Mouse (Mus musculus) ES-E14 (cell line): ENCODE measurements around the gene Otof. TPM values are rescaled to one million over a fixed set of nuclear protein-coding genes. Genes with fewer than 3 reads are reported as not detected.
A peak's percentile ranks its signal among the peaks of the same experiment; 100 is the strongest.

Experiments used
- DNase-seq: peaks from one replicate; pipeline ENCODE4 v3.0.0-alpha.2; 2013; ENCODE audit warnings: low read depth, low spot score
- H3K27ac ChIP-seq: 2 replicates; pipeline ENCODE4 v1.5.1; 2012; ENCODE audit warnings: low read depth, mild to moderate bottlenecking, low read length, moderate library complexity, mixed read lengths; ENCODE audit not compliant: poor library complexity, insufficient read depth, severe bottlenecking
- H3K36me3 ChIP-seq: 2 replicates; pipeline ENCODE4 v1.6.1; 2012; ENCODE audit warnings: mild to moderate bottlenecking, low read length, moderate library complexity, mixed read lengths; ENCODE audit not compliant: control insufficient read depth, poor library complexity, insufficient read depth, severe bottlenecking
- H3K4me1 ChIP-seq, 2 experiments: fragments of 150-350 bp in 1 of 2; sonication (generic) in 1 of 2; 2 replicates each; pipeline ENCODE4 v1.6.1; 2012; ENCODE audit warnings: low read length in 2 of 2, mild to moderate bottlenecking in 1 of 2, mixed read lengths in 1 of 2; ENCODE audit not compliant: control insufficient read depth in 2 of 2, insufficient read depth in 2 of 2, poor library complexity in 1 of 2
- H3K4me3 ChIP-seq, 2 experiments: fragments of 150-350 bp in 1 of 2; sonication (generic) in 1 of 2; 2 replicates each; pipeline ENCODE4 v1.5.1; 2012; ENCODE audit warnings: low read length in 2 of 2, low read depth in 1 of 2, mild to moderate bottlenecking in 1 of 2, mixed read lengths in 1 of 2; ENCODE audit not compliant: insufficient read depth in 1 of 2, poor library complexity in 1 of 2, severe bottlenecking in 1 of 2
- H3K9ac ChIP-seq: 2 replicates; pipeline ENCODE4 v1.6.1; 2012; ENCODE audit warnings: low read depth, mild to moderate bottlenecking, low read length, mixed read lengths; ENCODE audit not compliant: poor library complexity, insufficient read depth, severe bottlenecking
- H3K9me3 ChIP-seq: fragments of 150-350 bp; sonication (generic); 2 replicates; pipeline ENCODE4 v1.6.1; 2012; ENCODE audit warnings: low read depth, mild to moderate bottlenecking, low read length; ENCODE audit not compliant: control insufficient read depth, insufficient read depth
- CHD2 ChIP-seq: IDR thresholded peaks from 2 replicates; pipeline ENCODE4 v1.6.1; 2014; ENCODE audit warnings: mild to moderate bottlenecking, low read depth, low read length, inconsistent platforms
- HCFC1 ChIP-seq: IDR thresholded peaks from 2 replicates; pipeline ENCODE4 v1.6.1; 2012; ENCODE audit warnings: low read length, inconsistent platforms, borderline replicate concordance; ENCODE audit not compliant: insufficient read depth
- MAFK ChIP-seq: IDR thresholded peaks from 2 replicates; pipeline ENCODE4 v1.6.1; 2014; ENCODE audit warnings: mild to moderate bottlenecking, low read depth, low read length, inconsistent platforms; ENCODE audit not compliant: insufficient read depth
- ZC3H11A ChIP-seq: IDR thresholded peaks from 2 replicates; pipeline ENCODE4 v1.6.1; 2012; ENCODE audit warnings: low read depth, mild to moderate bottlenecking, inconsistent platforms, low read length, borderline replicate concordance
- ZNF384 ChIP-seq: IDR thresholded peaks from 2 replicates; pipeline ENCODE4 v1.6.1; 2012; ENCODE audit warnings: low read depth, low read length, inconsistent platforms
- in situ Hi-C, 2 experiments: fragments of 600-800 bp; cut with MboI; formaldehyde crosslinking; loops; one replicate each; pipeline ENCODE4 v1.15.1; 2025; ENCODE audit warnings: low sequenced_read_pairs in 2 of 2, inconsistent platforms in 1 of 2; ENCODE audit not compliant: unreplicated experiment in 2 of 2
- total RNA-seq: library from RNA; depleted of rRNA; stranded (reverse); fragments of 300-350 nt; gene quantifications from 2 replicates; pipeline ENCODE4 v1.2.3, GENCODE M21; 2012

The Otof gene
- total RNA-seq, 1 experiment, result 0.18 TPM

DNA sequence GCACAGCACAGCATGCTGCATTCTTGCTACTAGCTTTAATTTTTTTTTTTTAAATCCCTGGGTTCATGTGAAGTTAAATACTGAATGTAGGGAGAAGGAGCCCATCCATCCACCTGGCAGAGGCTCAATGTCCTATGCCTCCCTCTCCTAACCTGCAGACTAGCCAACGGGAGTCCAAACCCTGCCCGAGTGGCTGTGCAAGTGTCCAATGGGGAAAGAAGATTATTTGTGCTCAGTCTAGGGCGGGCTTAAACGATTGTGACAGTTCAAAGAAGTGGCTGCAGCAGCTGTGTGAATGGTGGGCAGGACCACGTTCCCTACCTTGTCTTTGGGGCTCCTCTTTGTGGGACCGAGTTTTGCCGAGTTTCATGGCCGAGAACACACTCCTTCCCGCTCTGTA lies 54.9 kb downstream of the Otof start:
- H3K9ac ChIP-seq, result no peak overlapping the region
- TF ChIP-seq HCFC1 (no peak), CHD2 (0 out of 2 replicates have a peak, but pooled peaks have one; percentile 57)
- peak overlapping the region in 1 of 2 experiments; percentile 39; a peak in 1 of 4 replicates for H3K4me3 ChIP-seq
- in situ Hi-C loops, result no loop called here
- H3K36me3 ChIP-seq, result no peaks in the 10 kb centered on the region
- H3K9me3 ChIP-seq, result no peaks in the 10 kb centered on the region
- H3K27ac ChIP-seq, result no peak overlapping the region
- no peak for DNase-seq
- H3K4me1 ChIP-seq, result no peaks in the 10 kb centered on the region; a peak in 1 of 4 replicates

DNA sequence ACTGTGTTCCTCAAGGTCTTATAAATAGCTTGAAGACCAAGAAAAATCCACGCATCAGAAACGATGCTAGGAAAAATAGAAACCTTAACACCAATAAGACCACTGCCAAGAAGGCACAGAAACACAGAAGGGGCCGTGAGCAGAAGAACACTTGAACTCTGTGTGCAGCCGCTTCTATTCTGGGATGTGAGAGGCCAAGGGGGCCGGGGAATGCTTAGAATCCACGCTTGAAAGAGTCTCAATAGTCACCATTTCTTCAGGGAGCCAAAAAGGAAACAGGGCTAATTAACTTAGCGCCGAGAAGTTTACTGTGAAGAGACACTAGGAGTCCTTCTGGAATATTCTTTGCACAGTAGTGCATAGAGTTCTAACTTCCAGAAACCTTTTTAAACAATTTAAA lies 60.6 kb downstream of the Otof start:
- no peak for DNase-seq
- in situ Hi-C loops, result no loop called here
- no peaks in the 10 kb centered on the region for H3K4me1 ChIP-seq
- H3K36me3 ChIP-seq, result no peaks in the 10 kb centered on the region
- no peak overlapping the region for H3K9ac ChIP-seq
- H3K9me3 ChIP-seq, result no peaks in the 10 kb centered on the region
- H3K4me3 ChIP-seq, result no peak overlapping the region
- no peak overlapping the region for H3K27ac ChIP-seq
- TF ChIP-seq ZC3H11A (no peak), ZNF384 (no peak), CHD2 (no peak), HCFC1 (no peak), MAFK (no peak)

- Histone ChIP-seq H3K4me3 (no peak overlapping the region), H3K9ac (no peak overlapping the region), H3K4me1 (no peaks in the 10 kb centered on the region), H3K9me3 (no peaks in the 10 kb centered on the region), H3K27ac (no peak overlapping the region), H3K36me3 (no peaks in the 10 kb centered on the region)
- no peak for DNase-seq
- no peak for TF ChIP-seq MAFK
- no peak for TF ChIP-seq CHD2
- no peak for TF ChIP-seq HCFC1
- TF ChIP-seq ZC3H11A, result no peak
- no peak for TF ChIP-seq ZNF384
- in situ Hi-C loops, result no loop called here
Observed at GRCm38 (mm10) chr5:30400521-30400920, 61.2 kb downstream of the Otof start.

GRCm38 (mm10) chr5:30391473-30391872 lies 70.3 kb downstream of the Otof start:
- H3K4me3 ChIP-seq, result no peak overlapping the region
- no peaks in the 10 kb centered on the region for H3K36me3 ChIP-seq
- H3K4me1 ChIP-seq, result no peaks in the 10 kb centered on the region
- H3K27ac ChIP-seq, result no peak overlapping the region
- DNase-seq, result peak; percentile 66
- peak; percentile 40; the same call in 1 of the 2 replicates for TF ChIP-seq ZC3H11A
- no peak for TF ChIP-seq HCFC1
- H3K9me3 ChIP-seq, result no peaks in the 10 kb centered on the region
- in situ Hi-C loops, result no loop called here
- no peak overlapping the region for H3K9ac ChIP-seq

DNA sequence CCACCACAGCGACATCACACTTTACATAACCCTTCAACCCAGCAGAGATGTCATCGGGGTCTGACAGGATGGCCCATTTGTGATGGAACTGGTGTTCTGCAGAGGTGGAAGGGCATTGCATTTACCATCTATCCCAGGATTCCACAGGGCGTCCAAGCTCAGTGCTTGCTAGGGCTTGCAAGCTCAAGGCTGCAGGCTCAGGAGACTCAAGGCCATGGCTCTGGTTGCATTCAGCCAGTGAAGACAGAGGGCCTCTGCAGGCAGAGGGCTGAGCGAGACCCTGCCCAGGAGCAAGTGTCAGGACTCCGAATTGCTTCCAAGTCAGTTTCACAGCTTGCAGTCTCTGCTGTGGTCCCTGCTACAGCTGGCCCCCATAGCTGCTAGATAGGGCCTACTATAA lies 71.9 kb downstream of the Otof start:
- no peaks in the 10 kb centered on the region for H3K4me1 ChIP-seq
- H3K27ac ChIP-seq, result no peak overlapping the region
- no peaks in the 10 kb centered on the region for H3K36me3 ChIP-seq
- no peak for DNase-seq
- H3K9me3 ChIP-seq, result no peaks in the 10 kb centered on the region
- TF ChIP-seq CHD2 (no peak), HCFC1 (no peak), ZNF384 (no peak), ZC3H11A (no peak), MAFK (no peak)
- no peak overlapping the region for H3K9ac ChIP-seq
- in situ Hi-C loops, result no loop called here
- H3K4me3 ChIP-seq, result no peak overlapping the region
